Mouse (Mus musculus) thymus, postnatal 4 days (tissue): Measurements from ENCODE around the gene Cfl2.
"Not testable (repeated sequence)": the region's sequence is repeated elsewhere in the genome, so short reads cannot be mapped to it uniquely, and the experiment has no call there.

Source experiments
- DNase-seq: peaks from one replicate; pipeline ENCODE4 v3.0.0; 2021

The Cfl2 gene

DNA sequence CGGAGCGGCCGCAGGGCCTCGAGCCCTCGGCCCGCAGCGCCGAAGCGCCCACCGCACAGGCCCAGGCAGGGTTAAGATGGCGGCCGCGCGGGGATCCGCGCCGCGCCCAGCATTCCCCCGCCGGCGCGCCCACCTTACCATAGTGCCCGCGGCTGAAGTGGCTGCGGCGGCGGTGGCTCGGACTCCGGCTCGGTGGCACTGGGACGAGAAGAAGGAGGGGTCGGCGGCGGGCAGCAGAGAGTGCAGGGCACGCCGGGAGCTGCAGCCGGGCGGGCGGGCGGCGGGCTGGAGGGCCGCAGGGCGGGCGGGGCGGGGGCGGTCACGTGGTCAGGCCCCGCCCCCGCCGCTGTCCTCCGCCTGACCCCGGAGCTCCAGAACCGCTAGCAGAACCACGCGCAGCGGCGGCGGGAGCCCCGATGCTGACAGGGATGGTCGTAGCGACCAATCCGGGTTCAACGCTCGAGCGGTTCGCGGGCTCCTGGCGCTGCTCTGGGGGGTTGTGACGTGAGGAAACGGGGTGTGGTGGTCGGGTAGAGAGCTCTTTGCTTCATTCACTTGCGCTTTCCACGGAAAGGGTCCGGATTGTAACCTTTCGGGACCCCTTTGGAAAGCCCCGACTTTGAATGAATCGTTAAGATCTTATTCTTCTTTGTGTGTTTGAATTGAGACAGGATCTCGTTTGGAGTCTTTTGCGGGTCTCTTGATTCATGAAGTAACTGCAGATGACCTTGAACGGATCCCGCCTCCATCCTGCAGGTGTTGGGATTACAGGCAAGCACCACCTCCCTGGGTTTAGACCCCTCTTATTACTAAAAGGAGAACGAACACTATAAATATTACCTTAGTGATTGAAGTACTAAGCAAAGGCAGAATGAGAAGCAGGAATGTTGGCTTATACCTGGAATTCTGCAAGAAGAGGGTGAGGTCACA, at the start of gene Cfl2:
Gene Cfl2 (minus strand): TSS at position 272 of the 930 bp plus-strand sequence.
- DNase-seq: peak; percentile 84

DNA sequence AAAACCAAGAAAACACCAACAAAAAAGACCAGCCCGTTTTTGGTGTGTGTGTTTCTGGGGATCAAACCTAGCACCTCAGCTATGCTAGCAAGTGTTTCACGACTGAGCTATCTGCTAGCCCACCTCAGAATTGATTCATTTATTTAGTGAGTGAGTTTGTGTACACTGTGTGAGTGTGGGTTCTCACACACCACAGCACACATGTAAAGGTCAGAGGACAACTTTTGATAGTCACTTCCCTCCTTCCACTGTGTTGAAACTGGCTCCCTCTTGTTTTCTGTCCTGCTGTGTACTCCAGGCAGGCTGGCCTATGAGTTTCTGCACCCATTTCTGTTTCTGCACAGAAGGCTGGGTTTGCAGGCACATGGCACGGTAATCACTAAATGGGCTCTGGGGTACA, 47.7 kb upstream of the Cfl2 start:
- no peak for DNase-seq

DNA sequence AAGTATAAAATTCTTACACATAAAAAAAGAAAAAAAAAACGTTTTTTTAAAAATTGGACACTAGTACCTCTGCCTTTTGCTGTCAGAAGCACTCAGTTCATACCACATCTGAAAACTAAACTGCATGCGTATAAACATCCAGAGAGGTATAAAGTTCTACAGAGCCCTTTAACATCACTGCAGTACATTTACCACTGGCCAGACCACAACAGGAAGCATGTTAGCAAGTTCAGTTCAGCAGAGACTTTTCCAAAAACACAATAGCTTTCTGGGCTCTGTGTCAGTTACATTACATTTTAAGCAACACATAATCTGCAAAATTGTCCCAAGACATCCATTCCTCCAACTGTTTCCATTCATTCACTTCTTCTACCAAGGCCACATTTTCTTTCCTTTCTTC, 29.9 kb upstream of the Cfl2 start:
- not testable (repeated sequence) for DNase-seq

DNA sequence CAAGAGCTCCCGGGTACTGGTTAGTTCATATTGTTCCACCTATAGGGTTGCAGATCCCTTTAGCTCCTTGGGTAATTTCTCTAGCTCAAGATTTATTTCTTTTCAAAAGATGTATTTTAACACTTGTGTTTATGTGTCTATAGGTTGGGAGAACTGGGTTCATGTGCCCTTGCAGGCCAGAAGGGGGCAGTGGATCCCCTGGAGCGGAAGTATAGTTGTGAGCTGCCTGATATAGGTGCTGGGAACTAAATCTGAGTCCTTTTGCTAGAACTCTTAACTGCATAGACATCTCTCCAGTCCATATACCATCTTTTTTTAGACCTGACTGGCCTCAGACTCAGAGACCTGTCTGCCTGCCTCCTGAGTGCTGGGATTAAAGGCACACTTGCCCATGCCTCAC, 27.7 kb upstream of the Cfl2 start:
- no peak for DNase-seq

DNA sequence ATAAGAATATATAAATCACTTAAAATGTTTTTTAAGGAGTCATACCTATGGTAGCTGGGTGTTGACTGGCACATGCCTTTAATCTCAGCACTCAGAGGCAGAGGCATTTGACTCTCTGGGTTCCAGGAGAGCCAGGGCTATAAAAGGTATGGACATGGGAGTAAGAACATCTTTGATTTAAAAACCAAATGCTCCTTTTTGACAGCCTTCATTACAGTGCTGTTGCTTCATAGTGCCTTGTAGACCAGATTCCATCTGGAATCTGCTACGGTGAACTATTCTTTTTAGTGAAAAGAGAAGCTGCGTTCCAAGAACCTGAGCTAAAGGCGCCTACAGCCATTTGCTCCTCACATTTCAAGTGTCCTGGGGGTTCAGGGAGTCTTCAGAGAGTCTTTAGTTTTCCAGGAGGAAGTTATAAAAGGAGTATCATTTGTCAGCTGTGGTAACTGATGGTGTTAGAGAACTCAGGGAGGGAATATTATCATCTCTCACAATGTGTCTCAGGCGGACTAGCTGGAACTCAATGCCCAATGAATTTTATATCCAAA, 25.0 kb upstream of the Cfl2 start:
- DNase-seq: no peak

DNA sequence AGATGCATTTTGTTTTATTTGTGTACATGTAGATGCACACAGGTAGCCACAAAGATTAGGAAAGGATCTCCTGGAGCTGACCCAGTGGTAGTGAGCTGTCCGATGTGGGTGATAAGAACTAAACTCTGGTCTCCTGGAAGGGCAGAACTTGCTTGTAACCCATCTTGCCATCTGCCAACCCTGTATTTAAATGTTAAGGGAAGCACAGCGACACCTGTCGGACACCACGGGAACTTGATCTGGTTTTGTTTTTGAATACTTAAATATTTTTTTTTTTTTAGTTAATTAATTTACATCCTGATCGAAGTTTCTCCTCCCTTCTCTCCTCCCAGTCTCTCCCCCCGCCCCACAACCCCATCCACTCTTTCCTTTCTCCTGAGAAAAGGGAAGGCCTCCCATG, 17.0 kb upstream of the Cfl2 start:
- peak; percentile 79 for DNase-seq

DNA sequence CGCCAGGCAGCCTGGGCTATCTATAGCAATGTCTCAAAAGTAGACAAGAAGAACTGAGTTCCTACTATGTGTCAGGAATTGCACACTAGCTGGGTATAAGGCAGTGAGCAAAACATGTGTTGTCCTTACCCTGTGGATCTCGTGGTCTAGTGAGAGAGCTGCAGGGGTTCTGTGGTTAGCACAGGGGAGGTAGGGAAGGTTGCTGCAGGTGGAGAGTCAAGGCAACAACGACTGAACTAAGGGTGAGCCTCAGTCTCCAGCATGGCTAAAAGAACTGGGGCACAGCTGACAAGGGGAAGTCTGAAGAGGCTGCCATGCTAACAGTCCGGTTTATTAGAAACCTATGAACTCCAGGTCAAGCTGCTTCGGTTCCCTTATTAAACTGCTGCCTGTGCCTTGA, 16.5 kb upstream of the Cfl2 start:
- DNase-seq: peak; percentile 37

DNA sequence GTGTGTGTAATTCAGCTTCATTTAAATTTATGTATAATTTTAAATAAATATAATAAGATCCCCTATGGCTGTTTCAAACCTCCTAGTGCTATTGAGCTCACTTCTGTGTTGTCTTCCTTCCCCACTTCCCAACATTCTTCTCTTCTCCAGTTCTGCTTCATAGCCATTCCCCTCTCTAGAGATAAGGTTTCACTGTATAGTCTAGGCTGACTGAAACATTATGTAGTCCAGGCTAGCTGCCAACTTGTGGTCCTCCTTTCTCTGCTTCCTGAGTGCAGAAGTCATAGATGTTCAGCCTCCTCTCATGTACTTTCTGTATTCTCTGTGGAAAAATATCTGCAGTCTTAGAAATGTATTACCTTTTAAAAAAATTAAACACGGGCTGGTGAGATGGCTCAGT, 15.2 kb upstream of the Cfl2 start:
- no peak for DNase-seq

DNA sequence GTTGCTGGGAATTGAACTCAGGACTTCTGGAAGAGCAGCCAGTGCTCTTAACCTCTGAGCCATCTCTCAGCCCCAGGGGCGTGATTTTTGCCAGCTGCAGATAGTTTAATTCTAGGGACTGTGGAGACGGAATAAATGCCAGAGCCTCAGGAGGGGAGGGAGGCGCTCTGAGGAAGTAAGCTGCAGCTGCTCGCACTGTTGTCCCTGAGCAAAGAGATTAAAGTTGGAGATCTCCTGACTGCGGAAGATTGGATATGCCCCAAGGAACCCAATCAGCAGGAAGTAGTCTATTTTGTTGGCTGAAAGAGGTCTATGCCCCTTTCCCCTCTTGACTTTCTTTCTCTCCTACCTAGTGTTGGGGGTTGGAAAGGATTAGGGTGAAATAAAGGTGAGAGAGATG, 14.2 kb upstream of the Cfl2 start:
- no peak for DNase-seq

DNA sequence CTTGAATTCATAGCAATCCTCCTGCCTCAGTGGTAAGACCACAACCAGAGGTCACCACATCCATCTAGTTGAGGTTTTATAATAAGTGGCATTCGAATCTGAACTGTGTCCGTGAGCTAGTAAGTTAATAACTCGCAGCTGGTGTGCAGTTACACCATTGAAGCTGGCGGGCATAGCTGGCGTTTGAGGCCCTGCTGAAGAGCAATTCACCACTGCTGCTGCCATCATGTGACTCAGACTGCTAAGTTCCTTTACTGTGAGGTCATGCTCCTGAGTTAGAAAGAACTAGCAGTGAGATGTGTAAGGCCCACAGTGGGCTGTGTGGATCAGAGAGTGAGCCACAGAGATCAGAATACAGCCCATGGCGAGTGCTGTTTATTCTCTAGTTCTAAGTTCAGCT, 12.0 kb upstream of the Cfl2 start:
- DNase-seq: no peak

DNA sequence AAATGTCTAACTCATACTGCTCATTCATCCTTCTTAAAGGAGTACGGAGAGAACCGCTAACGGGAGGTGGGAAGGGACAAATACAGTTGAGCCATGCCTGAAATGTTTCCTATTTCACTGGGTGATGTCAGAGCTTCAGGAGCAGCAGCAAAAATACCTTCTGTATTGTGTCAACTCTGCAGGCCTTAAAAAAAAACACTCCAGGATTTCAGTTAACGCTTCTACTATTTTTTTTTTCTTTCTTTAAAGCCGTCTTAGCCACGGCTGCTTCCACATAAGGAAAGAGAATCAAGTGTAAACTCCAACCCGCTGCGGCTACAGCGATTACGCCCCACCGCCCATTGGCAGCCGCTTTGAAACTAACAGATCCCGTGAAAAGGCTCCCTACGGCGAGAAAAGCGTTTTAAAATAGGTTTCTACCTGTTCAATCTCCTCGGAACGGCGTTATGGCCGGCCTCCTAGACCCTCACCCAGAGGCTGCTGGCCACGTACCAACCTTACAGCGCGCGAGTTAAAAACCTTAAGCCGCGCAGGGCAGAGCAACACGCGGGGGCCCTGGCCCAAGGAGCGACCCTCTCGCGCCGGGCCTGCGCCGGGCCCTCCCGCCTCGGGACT, 579 bp downstream of the Cfl2 start:
- DNase-seq: no peak

DNA sequence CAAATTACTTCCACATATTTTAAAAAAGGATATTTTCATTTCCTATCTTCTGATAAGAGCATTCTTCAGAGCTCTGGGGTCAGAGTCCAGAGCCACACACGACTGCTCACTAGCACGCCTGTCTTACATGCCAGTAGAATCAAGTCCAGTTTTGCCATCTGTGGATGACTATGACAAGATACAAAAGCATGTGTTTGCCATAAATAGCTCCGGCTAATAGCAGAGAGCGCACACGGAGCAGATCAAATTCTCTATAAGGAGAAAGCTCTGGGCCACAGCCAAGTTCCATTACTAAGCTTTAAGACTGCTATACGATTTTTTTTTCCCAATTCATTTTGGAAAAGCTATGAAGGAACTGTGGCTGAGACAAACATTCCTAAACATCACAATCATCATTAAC, 3.1 kb downstream of the Cfl2 start:
- DNase-seq: no peak

DNA sequence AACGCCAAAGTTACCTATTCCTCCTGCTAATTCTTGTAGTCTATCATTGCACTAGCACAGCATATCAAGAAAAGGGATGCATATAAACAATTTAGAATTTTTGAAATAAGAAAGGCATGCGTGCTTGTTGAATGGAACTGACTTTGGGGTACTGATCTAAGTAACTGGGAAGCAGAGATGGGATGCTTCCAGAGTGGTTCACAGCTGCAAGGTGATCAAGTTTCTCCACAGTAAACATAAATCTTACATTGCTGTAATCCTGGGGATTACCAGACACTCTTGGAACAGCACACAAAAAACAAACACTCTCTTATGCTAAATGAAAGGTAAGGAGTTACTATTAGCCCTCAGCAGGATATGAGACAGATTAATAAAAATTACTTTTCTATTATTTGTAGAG, 12.1 kb downstream of the Cfl2 start:
- DNase-seq: no peak

DNA sequence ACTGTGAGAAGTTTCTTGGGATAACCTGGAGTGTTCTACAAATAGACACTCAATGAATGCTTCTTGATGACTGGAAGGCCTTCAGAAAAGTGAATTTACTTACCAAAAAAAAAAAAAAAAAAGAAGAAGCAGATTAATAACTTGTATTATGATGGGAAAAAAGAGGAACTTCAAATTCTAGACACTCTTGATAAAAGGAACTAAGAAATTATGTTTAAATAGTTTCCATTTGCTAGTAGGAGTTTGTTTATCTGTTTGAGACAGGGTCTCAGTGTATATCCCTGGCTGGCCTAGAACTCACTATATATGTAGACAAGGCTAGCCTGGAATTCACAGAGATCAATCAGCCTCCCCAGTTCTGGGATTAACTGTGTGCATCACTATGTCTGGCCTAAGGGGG, 18.3 kb downstream of the Cfl2 start:
- DNase-seq: no peak

DNA sequence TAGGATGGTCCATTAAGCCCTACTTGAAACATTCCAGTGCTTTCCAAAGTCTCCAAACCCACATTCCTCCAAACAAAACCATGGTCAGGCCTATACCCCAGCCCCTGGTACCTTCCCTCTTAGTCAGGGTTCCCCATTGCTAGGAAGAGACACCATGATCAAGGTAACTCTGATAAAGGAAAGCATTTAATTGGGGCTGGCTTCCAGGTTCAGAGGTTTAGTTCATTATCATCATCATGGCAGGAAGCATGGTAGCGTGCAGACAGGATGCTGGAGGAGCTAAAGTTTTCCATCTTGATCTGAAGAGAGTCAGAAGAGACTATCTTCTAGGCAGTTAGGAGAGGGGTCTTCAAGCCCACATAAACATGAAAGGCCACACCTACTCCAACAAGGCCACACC, 21.1 kb downstream of the Cfl2 start:
- DNase-seq: no peak

DNA sequence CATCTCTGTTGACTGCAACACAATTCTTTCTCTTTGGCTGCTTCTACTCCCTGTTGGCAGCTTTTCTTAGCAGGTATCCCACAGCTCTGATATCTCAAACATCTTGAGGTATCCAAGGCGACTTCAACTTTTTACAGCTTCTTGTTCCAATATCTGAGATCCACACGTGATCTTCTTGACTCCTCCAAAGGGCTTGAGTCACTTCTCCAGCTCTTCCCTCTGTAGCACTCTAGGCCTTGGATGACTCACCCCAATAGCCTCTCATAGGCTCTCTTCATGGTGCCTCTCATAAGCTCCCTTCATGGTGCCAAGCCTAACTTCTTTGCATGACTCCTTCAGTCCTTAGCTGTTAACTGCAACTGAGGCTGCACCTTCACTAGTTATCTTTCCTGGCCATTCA, 22.9 kb downstream of the Cfl2 start:
- no peak for DNase-seq

DNA sequence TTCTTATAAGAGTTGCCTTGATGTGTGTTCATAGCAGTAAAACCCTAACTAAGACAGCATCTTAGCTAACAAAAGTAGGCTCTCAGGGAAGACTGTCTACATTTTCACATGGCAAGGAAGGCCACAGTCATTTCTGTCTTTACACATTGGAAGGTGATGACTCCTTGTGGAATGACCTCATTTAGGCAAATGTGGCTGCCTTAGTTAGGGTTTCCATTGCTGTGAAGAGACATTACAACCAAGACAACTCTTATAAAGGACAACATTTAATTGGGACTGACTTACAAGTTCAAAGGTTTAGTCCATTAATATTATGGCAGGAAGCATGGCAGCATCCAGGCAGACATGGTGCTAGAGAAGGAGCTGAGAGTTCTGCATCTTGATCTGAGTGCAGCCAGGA, 23.7 kb downstream of the Cfl2 start:
- DNase-seq: no peak

DNA sequence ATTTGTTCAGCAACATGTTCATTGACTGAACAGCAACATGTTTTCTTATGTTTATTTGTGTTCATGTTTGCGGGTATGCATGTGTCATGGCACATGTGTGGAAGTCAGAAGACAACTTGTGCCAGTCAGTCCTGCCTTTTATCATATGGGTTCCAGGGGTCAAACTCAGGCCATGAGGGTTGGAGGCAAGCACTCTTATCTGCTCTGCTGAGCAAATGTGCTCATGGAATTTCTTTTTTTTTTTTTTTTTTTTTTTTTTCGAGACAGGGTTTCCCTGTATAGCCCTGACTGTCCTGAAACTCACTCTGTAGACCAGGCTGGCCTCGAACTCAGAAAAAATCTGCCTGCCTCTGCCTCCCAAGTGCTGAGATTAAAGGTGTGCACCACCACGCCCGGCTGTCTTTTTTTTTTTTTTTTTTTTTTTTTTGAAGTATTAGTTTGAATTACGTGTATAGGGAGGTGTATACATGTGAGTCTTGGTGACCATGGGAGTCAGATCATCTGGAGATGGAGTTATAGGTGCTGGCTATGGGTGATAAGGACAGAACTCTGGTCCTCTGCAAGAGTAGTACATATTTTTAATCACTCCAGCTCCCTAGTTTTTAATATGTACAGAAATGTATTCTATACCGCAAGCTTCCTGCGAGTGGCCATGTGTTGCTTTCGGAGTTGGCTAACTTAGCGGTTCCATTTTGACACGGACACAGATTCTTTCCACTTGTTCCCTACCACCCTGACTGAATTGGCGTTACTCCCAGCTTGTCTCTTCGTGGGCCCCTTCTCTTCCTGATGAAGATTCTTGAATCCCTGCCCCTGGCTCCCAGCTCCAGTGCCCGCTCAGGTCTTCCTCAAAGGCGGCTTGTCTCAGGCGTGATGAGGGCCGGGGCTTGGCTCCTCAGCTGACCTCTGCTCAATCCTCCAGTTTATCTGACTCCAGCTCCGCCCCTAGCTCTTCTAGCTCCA, 26.8 kb downstream of the Cfl2 start:
- no peak for DNase-seq

DNA sequence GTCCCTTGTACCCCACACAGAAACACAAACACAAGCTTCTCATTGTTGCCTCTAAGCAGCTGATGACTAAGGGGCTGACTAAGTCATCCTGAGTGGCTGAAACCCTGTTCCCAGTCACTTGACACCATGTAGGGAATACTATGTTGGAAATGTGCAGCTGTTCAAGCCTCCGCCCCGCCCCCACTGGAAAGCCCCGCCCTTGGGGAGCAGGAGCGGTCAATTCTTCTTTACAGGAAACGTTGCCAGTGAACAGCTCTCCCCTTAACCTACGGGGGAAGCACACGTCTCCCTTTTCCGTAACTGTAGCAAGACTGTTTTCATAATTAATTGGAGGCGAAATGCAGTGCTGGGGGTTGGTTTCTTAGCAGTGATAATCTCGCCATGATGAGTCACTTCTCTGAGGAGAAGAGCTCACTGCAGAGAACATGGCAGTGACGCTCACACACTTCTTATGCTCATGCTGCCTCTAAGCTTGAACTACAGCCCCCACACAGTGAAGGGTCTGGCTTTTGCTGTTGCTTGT, 27.7 kb downstream of the Cfl2 start:
- DNase-seq: peak; percentile 68

DNA sequence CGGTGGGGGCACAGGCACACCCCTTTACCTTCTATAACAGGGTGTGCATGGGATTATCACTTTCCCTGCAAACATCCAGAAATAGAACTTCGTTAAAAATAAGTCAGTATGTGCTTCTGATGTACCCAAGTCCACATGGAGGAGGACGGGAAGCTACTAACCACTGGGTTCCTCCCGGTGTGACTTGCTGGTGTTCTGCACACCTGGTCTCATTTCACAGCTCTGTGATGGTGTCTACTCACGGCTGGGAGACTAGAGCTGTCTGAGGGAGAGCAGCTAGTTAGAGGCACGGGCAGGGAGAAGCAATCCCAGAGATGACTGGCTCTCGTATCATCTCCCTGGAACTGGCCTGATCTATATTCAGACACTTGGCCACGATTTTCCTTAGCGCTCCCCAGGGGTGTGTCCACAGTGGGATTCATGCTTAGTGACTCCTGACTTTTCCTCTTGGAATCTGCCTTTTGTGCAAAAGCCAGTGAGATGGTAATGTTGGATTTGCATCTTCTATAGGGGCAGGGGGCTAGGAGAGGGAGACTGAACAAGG, 28.7 kb downstream of the Cfl2 start:
- DNase-seq: peak; percentile 24

DNA sequence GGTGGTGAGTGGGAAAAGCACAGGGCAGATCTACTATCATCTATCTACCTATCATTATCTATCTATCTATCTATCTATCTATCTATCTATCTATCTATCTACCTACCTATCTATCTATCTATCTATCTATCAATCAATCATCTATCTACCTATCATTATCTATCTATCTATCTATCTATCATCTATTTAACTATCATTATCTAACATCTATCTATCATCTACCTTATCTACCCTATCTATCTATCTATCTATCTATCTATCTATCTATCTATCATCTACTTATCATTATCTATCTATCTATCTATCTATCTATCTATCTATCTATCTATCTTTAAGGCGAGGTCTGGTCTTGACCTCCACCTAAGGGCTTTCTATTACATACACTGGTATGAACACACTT, 30.8 kb downstream of the Cfl2 start:
- not testable (repeated sequence) for DNase-seq

DNA sequence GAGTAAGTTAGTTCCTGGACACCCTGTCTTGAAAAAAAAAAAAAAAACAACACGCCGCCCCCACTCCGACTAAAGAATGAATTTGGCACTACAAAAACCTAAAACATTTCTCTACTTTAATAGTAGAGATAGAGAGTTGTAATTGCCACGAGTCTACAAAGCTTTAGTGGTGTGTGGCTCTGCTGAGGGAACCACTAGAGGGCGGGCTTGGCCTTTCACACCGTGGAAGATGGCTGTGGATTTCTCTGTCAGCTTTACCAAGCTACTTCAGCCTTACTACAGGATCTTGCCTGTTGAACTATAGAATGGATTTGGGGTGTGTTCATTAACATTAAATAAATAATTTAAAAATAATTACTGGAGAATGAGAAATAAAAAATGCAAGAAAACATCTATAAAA, 32.1 kb downstream of the Cfl2 start:
- DNase-seq: peak; percentile 90

DNA sequence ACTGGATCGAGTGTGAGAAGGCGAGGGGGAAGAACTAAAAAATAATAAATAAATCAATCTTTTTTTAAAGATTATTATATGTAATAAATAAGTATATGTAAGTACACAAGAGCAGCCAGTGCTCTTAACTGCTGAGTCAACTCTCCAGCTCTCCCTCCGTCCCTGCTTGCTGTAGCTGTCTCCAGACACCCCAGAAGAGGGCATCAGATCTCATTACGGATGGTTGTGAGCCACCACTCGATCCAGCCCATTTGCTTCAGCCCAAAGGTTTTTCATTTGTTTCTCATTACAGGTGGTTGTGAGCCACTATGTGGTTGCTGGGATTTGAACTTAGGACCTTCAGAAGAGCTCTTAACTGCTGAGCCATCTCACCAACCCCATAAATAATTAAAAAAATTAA, 32.8 kb downstream of the Cfl2 start:
- no peak for DNase-seq
